Mouse (Mus musculus): ENCODE measurements around the gene Gdap1l1. TPM values are rescaled to one million over a fixed set of nuclear protein-coding genes. Genes with fewer than 3 reads are reported as not detected.
"Not testable (repeated sequence)": the region's sequence is repeated elsewhere in the genome, so short reads cannot be mapped to it uniquely, and the experiment has no call there.

Gdap1l1 gene
- 1 to 10 TPM; 2.2 to 4.2 TPM for total RNA-seq (2021)
- polyA plus RNA-seq (2012; rRNA removed), result 6.5 and 8.7 TPM in 2 replicates
- long read RNA-seq, partial matches to known transcripts, result 1 of 4 reads
- long read RNA-seq, other reads (novel, unspliced or antisense), result 0 of 4 reads

DNA sequence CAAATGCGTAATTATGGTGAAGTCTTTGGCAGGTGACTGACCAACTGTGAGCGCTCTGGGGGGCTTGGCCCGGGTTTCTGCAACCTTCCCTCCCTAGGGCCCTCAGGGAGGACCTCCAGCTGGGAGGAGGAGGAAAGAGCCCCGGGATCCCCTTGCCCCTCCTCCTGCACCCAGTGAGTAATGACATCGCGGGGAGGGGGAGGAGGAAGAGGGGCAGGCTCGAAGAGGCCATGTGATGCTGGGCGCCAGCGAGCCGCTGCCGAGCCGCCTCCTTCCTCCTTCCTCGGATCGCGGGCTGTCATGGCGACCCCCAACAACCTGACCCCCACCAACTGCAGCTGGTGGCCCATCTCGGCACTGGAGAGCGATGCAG is at the start of gene Gdap1l1:
TSS of gene Gdap1l1 (plus strand) at position 231 of the 373 bp plus-strand sequence.
- DNase-seq, result peak; percentile 61

DNA sequence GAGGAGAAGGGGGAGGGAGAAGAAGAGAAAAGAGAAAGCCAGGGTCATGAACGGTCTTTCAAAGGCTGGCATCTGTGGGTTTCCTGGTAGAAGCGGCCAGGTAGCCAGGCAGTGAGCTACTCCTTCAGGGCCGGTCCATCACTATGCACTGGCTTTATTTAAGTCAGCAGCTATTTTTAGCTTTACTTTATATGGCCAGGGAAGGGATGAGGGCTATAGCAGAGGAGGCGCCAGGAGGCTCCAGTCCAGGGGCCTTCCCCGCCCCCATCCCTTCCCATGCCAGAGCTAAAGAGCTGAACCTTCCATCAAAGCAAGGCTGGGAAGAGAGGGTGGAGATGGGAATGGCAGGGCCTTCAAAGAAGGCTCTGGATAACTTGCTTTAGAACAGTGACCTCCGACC is 45.8 kb upstream of the Gdap1l1 start:
- DNase-seq, result no peak

DNA sequence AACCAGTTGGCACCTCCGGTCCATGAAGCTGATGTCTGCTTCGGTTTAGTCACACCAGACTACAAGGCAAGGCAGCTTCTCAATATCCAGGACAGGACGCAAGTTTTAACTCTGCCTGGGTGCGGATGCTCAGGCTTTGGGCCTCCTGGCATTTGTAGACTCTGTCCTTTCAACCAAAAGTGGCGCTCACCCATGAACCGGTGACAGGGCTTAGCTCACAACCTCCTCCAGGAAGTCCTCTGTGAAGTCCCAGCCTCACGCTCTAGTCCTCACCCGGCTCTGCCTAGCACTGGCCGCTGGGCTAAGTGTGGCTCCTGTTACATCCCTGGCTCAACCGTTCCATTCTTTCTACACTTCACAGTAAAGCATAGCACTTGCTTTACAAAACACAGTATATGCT is 45.0 kb upstream of the Gdap1l1 start:
- DNase-seq, result no peak

DNA sequence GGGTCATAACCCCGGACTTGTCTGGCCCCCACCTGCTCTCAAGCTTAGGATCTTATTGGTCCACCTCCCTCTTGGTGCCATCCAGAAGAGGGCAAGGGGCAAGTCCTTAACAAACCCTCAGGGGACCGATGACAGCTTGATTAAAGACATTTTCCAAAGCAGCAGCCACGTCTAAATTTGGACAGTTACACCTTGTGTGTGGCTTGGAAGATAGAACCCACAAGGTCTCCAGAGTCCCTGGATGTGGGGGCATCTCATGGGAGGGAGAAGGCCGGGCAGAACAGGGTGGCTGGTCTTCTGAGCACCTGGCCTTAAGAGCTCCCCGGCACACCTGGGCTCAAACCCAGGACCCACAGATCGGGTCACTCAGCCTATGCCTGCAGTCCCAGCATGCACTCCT is 44.3 kb upstream of the Gdap1l1 start:
- no peak for DNase-seq

DNA sequence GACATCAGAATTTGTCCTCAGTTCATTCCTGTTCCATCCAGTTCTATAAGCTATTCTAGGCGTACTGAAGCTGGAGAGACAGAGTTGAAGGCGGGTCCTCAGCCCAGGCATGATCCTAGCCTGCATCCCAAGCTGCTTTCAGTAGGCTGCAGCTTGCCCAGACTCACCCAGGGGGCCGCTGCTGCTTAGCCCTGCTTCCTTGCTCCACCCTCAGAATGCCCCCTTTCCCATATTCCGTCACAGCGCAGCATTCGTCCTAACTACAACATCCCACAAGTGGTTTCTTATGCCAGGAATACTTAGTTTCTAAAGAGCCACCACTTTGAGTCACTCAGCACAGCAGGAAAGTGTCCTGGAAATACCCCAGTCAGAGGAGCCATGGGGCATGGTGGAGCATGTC is 43.3 kb upstream of the Gdap1l1 start:
- DNase-seq, result no peak

DNA sequence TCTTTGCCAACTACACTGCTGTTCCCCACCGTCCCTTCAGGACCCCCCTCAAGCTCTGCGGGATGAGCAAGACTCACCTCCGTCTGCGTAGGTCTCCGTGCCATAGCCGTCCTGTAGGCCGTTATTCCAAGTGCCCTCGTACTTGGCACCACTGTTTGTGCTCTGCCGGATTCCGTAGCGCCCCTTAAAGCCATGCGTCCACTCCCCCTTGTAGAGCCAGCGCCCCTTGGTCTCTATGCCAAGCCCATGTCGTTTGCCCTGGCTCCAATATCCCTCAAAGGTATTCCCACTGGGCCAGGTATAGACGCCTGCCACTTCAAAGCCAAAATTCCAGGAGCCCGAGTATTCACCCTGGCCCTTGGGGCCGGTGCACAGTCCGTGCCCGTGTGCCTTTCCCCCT is 41.2 kb upstream of the Gdap1l1 start:
- no peak for DNase-seq

DNA sequence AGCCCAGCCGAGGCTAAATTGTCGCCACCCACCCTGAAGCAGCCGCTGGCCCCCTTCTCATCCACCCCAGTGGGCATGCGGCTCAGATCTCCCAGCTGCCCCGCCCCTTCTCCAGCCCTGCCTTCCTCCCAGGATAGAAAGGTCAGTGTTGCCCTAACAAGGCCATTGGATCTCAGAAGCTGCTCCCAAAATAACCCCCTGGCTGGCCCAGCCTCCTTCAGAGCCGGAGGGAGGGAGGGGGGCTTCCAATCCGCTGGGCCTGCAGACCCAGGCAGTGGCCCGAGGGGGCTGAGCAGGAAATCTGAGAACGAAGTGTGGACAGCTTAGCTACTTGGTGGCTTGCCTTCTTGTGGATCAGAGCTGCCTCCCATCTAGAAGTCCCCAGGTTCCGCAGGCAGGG is 40.4 kb upstream of the Gdap1l1 start, which contains the start of gene Jph2:
TSS of gene Jph2 (minus strand) at position 89 of the 400 bp plus-strand sequence.
- DNase-seq, result peak; percentile 71

DNA sequence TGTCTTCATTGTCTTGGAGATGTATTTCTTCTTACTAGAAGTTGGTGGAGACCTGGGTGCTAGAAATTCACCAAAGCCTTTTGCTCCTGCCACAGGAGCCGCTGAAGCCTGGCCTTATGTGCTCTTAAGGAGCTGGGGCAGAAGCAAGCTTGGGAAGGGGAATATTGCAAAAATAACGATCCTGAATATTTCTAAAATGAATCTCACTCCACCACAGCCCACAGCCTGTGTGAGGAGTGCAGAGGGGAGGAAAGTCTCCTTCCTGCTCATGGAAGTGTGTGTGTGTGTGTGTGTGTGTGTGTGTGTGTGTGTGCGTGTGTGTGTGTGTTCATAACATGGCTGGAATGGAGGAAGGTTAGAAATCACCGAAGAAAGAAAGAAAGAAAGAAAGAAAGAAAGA is 39.5 kb upstream of the Gdap1l1 start:
- DNase-seq, result no peak

DNA sequence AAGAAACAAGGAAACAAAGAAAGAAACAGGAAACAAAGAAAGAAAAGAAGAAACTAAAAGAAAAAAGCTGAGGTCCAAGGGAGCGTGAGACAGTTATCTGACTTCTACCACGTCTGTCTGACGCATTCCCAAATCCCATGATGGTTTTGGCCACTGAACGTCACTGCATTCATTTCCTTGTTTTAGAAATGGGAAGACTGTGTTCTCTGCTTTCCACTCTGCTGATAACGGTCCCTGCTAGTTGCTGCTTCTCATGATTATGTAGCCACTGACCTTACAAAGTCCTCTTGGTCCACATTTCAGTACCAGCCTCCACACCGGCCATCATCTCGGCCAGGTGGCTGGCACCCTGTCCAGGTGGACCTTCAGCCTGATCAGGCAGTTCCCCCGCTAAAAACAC is 39.1 kb upstream of the Gdap1l1 start:
- no peak for DNase-seq

DNA sequence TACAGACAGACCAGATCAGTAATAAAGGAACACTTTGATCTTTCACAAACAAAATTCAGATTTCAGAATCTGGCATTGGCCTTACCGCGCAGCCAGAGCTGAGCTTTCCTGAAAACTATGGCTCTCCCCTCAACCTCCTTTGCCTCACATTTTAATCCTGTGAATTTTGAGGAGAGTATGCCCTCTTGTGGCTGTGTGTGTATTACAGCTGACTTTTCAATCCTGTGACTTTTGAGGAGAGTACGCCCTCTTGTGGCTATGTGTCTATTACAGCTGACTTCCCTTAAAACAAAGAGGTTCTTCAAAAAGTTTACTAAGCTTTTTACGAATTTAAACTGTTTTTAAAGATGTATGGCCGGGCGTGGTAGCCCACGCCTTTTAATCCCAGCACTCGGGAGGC is 37.1 kb upstream of the Gdap1l1 start:
- DNase-seq, result peak; percentile 79

DNA sequence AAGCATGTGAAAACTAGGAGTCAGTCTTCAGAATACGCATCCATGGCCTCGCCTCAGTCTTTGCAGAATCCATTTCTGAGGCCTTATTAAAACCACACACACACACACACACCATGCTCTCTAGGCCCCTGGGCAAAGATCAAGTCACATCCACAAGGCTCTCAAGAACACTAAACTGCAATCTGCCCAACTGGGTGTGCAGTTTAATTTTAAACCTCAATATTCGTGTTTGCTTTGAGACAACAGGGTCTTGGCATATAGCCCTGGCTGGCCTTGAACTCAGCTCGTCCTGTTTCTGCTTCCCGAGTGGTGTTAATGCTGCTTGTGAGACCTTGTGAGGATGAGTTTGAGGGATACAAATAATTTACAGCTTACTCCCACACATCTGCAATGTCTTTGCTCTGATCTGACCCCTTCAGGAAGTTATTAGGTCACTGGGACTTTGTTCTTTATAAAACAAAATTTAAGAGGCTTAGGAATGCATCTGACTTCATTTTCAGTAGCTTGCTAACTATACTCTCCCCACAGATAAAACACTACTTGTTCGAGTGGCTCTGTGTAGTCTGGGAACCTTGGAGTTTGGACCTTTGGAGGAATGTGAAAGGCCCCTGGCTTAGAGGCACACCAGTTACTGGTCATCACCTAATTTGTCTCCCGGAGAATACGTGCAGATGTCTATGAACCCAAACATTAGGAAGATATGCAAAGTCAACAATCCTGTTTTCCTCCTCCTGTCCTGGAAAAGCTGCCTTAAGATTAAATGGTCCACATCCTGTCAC is 34.0 kb upstream of the Gdap1l1 start:
- DNase-seq, result peak; percentile 65

DNA sequence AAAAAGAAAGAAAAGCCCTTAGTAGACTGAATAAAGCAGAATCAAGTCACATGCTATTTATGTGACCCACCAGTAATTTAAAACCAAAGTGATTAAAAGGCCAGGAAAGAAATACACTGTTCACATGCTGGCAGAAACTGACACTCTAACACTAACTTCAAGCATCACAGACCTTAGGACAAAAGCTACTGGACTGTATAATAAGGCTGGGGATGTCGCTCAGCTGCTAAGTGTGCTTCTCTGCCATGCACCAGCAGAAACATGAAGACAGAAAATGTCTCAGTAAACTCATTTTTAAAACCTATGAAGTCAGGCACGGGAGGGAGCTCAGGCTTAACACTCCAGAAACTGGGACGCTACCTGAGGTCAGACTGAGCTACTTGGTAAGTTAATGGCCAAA is 28.1 kb upstream of the Gdap1l1 start:
- DNase-seq, result no peak

DNA sequence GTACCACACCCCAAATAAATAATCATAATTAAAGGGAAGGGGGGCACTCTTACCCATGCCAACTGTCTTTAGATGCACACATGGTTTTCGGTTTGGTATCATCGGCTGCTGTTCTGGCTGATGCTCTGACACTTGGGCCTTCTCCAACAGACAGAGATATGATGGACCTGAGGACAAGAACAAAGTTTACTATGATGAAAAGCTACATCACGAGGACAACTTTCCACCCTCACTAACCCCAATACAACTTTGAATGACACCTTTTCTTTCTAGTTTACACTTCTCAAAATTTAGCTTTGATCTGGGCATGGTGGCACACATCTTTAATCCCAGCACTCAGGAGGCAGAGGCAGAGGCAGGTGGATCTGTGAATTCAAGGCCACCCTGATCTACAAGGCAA is 26.9 kb upstream of the Gdap1l1 start:
- not testable (repeated sequence) for DNase-seq

DNA sequence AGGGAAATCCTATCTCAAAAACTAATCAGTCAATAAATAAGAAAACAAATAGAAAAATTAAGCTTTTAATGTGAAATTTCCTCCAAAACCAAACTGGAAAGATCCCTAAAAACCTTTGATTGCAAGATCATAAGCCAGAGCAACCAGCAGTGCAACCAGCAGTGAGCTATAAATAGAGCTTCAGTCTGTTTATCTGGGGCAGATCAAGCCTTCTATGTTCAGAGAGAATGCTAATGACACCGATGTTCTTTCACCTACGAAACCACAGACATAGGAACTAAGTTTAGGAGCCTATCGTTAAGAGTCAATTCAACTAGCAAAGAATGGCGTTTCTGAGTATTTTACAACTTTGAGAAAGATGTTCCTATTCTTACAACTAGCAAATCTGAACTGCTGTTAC is 26.4 kb upstream of the Gdap1l1 start:
- no peak for DNase-seq

DNA sequence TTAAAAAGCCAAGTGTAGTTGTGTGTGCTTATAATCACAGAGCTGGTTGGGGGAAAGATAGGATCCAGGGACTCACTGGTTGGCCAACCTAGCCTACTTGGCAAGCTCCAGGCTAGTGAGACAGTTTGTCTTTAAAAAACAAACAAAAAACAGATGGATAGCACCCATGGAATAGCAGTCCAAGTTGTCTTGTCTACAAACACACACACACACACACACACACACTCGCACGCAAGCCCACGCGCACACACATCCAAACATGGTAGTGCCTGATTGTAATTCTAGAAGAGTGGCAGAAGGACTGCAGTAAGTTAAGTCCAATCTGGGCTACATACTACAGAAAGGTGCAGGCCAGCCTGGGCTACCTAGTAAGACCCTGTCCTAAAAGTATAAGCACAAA is 25.9 kb upstream of the Gdap1l1 start:
- DNase-seq, result no peak

DNA sequence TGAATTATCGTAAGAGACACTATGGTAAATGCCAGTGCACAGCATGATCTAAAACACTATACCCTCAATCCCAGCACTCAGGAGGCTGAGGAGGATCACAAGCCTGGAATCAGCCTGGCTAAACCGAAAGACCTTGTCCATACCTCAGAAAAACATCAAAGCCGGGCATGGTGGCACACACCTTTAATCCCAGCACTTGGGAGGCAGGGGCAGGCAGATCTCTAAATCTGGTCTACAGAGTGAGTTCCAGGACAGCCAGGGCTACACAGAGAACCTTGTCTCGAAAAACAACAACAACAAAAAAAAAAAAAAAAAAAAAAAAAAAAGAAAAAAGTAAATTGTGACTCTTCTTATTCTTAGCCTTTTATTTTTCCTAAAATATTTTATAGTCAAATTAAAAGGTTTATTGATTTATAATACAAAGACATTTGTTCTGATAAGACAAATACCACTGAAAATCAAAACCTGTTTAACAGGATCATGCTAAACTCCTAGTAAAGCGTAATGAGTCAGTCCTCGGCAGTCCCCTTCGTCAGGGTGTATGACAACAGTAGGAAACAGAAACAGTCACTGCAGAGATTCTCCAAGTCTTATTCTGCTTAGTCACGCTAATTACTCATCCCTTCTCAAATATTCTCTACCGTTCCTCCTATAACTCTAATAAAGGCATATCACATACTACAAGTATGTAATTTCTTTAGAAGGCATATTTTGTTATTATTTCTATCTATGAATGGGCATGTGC is 25.3 kb upstream of the Gdap1l1 start:
- no peak for DNase-seq

DNA sequence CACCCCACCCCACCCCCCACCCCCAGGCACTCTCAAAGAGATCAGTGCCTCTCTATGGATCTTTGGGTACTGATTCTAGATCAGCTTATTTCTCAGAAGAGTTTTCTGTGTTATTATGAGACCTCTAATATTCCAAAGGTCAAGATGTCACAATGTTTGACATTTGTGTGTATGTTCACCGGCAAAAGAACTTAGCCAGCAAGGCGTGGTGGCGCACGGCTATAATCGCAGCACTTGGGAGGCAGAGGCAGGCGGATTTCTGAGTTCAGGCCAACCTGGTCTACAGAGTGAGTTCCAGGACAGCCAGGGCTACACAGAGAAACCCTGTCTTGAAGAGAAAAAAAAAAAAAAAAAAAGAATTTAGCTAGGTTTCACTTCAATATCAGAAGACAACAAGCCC is 21.2 kb upstream of the Gdap1l1 start:
- no peak for DNase-seq

DNA sequence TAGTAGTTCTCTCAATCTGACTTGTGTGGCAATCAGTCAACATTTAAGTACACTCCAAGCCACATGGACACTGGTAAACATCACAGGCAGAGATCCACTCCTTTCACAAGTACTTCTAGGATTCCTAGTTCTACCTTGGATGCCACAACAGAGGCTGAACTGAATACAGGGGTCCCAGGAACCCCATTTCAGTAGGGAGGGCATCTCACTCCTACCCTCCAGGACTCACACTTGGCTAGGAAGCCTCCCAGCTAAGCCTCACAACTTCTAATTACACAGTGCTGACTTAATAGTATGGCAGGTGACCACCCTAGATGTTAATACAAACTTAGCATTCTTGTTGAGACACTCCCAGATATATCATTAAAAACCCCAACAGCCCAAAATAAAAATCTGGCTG is 20.4 kb upstream of the Gdap1l1 start:
- DNase-seq, result no peak

DNA sequence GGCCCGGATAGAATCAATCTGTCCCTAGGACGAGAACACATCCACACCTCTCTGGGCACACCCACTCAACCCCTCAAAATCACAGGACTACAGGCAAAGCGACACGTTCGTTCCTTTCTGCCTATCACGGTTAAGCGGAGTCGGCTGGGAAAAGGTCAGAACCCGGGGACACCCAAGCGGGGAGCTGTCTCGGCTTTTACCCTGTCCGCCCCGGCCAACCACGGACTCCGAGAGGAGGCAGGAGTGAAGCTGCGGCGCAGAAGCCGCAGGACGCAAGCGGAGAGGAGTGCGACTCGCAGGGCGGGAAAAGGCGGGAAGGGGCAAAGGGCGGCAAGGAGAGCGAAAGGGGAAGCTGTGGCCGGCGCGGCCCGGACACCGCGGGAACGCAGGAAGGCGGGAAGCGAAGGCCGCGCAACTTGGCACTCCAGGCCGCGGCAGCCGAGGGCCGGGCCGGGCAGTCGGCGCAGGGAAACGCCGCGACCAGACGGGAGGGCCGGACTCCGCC is 19.4 kb upstream of the Gdap1l1 start:
- DNase-seq, result no peak

DNA sequence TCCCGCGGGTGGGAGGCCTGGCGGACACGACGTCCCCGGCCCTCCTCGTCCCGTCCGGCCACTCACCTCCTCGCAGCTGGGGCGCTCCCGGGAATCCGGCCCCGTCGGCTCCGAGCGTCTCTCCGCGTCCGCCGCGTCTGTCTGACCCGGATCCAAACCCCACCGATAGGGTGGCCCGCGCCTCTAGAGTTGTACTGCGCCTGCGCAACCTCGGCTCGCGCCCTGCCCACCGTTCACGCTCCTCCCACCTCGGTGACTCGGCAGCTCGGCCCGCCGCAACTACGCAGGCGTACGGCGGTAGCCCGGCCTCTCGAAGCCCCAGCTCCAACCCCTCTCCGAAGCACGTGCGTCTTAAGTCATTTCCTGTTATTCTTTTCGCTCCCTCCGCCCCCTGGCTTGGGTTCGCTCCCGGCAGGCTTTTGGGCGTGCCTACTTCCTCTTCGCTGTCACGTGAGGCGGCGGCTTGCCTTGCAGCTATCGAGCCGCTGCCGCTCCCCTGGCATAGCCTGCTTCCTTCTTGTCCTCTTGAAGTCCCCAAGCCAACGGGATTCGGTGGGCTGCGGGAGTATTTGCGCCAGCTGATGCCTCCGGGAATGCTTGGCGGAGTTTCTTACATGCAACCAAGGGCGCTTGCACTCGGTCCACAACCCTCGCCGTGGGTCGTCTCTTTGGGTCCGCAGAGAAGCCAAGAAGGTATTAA is 18.8 kb upstream of the Gdap1l1 start:
- DNase-seq, result peak; percentile 100

DNA sequence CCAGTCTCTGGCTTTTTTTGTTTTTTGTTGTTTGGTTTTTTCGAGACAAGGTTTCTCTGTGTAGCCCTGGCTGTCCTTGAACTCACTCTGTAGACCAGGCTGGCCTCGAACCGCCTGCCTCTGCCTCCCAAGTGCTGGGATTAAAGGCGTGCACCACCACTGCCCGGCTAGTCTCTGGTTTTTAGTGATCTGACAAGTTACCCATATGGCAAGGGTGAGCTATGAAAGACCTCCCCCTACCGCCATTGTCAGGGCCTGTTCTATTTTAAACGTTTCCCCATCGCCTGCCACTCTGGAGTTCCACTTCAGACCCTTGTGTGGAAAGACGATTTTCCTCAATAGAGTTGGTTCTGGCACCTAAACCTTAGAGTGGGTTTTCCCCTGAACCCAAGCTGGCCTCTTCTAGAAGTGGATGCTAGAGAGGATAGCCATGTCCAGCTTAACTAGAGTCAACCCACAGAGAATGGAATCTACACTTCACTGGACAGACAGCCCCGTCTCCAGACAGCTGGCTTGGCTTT is 17.9 kb upstream of the Gdap1l1 start:
- no peak for DNase-seq

DNA sequence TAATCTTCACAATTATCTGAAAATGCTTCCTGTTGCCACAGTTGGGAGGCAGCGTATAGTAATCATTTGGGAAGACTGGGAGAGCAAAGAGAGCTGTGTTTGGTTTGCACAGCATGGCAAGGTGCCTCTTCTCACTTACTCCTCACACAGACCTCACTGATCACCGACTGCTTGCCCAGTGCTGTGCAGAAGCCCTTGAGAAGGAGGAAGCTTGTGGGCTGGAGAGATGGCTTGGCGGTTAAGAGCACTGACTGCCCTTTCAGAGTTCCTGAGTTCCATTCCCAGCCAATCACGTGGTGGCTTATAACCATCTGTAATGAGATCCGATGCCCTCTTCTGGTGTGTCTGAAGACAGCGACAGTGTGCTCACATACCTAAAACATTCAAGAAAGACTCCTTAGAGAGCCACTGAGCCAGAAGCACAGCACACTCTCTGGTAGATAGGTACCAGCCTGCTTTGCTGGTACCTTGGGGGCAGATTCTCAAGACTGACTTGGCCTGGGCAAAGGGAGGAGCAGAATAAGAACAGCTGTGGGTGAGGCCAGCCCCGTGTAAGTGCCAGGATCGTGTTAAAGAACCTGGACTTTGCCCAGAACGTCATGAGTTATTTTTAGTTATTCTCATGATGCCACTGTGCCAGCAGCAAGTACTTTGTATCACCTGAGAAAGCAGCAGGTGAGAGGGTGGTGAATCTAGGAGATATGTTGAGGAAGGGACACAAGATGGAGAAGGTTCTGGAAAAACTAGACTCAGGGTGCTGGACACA is 15.2 kb upstream of the Gdap1l1 start:
- no peak for DNase-seq
